Mouse (Mus musculus) small intestine, adult 2 months (tissue): ENCODE results near the gene Apc2.

Experiments
- CTCF ChIP-seq: fragments of 200-500 bp; IDR thresholded peaks from 2 replicates; pipeline ENCODE4 v1.5.1; 2012; ENCODE audit warnings: low read depth, mild to moderate bottlenecking, control low read depth, inconsistent platforms, low read length, moderate library complexity, mixed read lengths; ENCODE audit not compliant: insufficient replicate concordance, insufficient read length; ENCODE audit errors: extremely low read depth
- POLR2A ChIP-seq: fragments of 200-500 bp; IDR thresholded peaks from 2 replicates; pipeline ENCODE4 v1.6.1; 2012; ENCODE audit warnings: low read depth, mild to moderate bottlenecking, control low read depth, inconsistent platforms, low read length, moderate library complexity

- TF ChIP-seq CTCF (no peak), POLR2A (no peak)
Observed at GRCm38 (mm10) chr10:80342305-80342748, 46.5 kb downstream of the Apc2 start.
